In the genomic region with DNA sequence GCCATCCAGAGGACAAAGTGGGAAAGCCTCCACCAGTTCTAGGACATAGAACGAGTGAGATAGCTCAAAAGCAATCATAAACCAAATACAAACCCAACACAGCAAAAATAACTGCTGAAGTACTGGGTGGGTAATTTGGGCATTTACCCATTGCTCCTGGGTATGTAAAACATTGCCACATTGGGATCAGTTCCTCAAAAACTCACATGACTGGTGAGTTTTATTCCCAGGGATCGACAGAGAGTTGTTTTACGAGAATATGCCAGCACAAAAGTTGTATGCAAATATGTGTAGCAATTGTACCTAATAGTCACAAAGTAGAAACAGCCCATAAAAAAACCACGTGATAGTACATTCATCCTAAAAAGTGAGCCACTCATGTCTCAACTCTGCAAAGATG, we compare ENCODE assay signal across 32 mouse cellular contexts. TPM values are rescaled to one million over a fixed set of nuclear protein-coding genes. Genes with fewer than 3 reads are reported as not detected.
DNase-seq lines count a peak whose midpoint lies in the region; ATAC-seq and TF ChIP-seq lines count a peak whose summit lies in the region.
"Had no signal": no experiment of that assay in that cellular context is flagged by ENCODE, and none has a peak within 500 bp of the region (broad histone marks: within the 10 kb centered on the region; RNA-seq: fewer than 3 reads in every experiment).

No protein-coding gene starts in this region.

- peaks cover 16% of the 10 kb centered on the region; the same call in 1 of the 2 replicates for H3K36me3 ChIP-seq in macrophage (ENCODE audit: inconsistent target)

- peaks cover 3% of the 10 kb centered on the region; the same call in 1 of the 2 replicates for H3K4me1 ChIP-seq in bone marrow, adult 2 months (ENCODE audit: control insufficient read depth, insufficient read depth, low read length)
- H3K4me1 ChIP-seq: forebrain, embryonic 13.5 days had no signal

- H3K27ac ChIP-seq in bone marrow, adult 2 months (ENCODE audit: control insufficient read depth, insufficient read depth, low read depth, low read length, poor library complexity): 0 out of 2 replicates have a peak overlapping the region, but pooled peaks have one; percentile 14
- peak overlapping the region; percentile 14 for H3K27ac ChIP-seq in macrophage
- H3K27ac ChIP-seq: forebrain, embryonic 10.5 days; forebrain, embryonic 13.5 days; heart, adult 2 months; heart, embryonic 10.5 days; heart, embryonic 13.5 days; hindbrain, embryonic 14.5 days; hindbrain, postnatal 0 days had no signal

- peak; percentile 22 for DNase-seq in A20 (ENCODE audit: low read depth, low spot score)
- no peak for DNase-seq in lung, postnatal 36 days
- DNase-seq in c-Kit-positive CD71-positive TER-119-positive erythroid progenitor cells, embryonic 14.5 days (ENCODE audit: low spot score): no peak
- DNase-seq in kidney, adult 9 months: no peak
- DNase-seq: adrenal gland, postnatal 10 days; adrenal gland, postnatal 36 days; cerebellum, adult 18-20 months; cerebellum, adult 9-10 months; cerebellum, postnatal 14 days; gastrocnemius, postnatal 25 days; heart, adult 2 months; heart, postnatal 14 days; heart, postnatal 4 days had no signal

- TF ChIP-seq POLR2A in bone marrow, adult 2 months (IDR thresholded peaks at IDR 0.05; ENCODE audit: borderline replicate concordance, control insufficient read depth, low read depth, low read length): no peak

- H3K79me2 ChIP-seq in macrophage (ENCODE audit: inconsistent target): no peaks in the 10 kb centered on the region

- no peak for TF ChIP-seq CTCF in bone marrow, adult 2 months (IDR thresholded peaks at IDR 0.05; ENCODE audit: control insufficient read depth, insufficient read depth, low read length)

- 41% methylated on average over 4 of the region's 4 CpGs for WGBS in bone marrow, adult 2 months
- 13% methylated on average over 4 of the region's 4 CpGs for WGBS in macrophage (ENCODE audit: missing documents)

- no peak overlapping the region for H3K4me3 ChIP-seq in bone marrow, adult 2 months (replicated peaks; ENCODE audit: control insufficient read depth, low read depth, low read length)
- H3K4me3 ChIP-seq in macrophage (ENCODE audit: inconsistent target): no peak overlapping the region
- H3K4me3 ChIP-seq: forebrain, embryonic 10.5 days; forebrain, embryonic 13.5 days; heart, adult 2 months; heart, embryonic 10.5 days; heart, embryonic 13.5 days had no signal

- ATAC-seq in monocyte, adult 5-6 weeks (replicated peaks; ENCODE audit: insufficient number of reproducible peaks, low FRiP score, low TSS enrichment, poor library complexity, severe bottlenecking): 0 out of 2 replicates have a peak, but pooled peaks have one; percentile 24
- ATAC-seq: forebrain, embryonic 13.5 days; forebrain, embryonic 16.5 days; hindbrain, postnatal 0 days; inflammation-experienced regulatory T-cells, adult 6 months; Patski had no signal

RNA-seq across cellular contexts. Expression of a gene that starts 3.4 kb away (rescaled TPM):
- polyA plus RNA-seq in bone marrow, adult 2 months (2011; ENCODE audit: insufficient read depth, insufficient read length, low replicate concordance, missing spikeins): not detected in 2 replicates
- total RNA-seq in macrophage (2018; cell fraction: chromatin; rRNA removed): 1 to 10 TPM in 1 of 26 experiments, under 1 TPM in 5, not detected in 20; 0.22 to 2.9 (median 0.37) TPM
- under 1 TPM in 15 of 26 experiments, not detected in 11; under 0.01 to 0.32 (median 0.17) TPM for total RNA-seq in macrophage (2018; cell fraction: cytosol; rRNA removed)
- total RNA-seq in macrophage (2018; cell fraction: nucleus; rRNA removed): 1 to 10 TPM in 1 of 26 experiments, under 1 TPM in 11, not detected in 14; 0.11 to 1.4 (median 0.23) TPM
- polyA plus RNA-seq in macrophage (2018): not detected in 3 replicates
- total RNA-seq in monocyte, adult 5-6 weeks (2017): not detected in 3 replicates
- total RNA-seq: hindbrain, postnatal 0 days had no signal
- polyA plus RNA-seq: forebrain, embryonic 10.5 days; forebrain, embryonic 13.5 days; forebrain, embryonic 16.5 days; G1E; hindbrain, embryonic 14.5 days; hindbrain, postnatal 0 days had no signal

RNA-seq across cellular contexts. Expression of a gene that starts 19.4 kb away (rescaled TPM):
- polyA plus RNA-seq in bone marrow, adult 2 months (2011; ENCODE audit: insufficient read depth, insufficient read length, low replicate concordance, missing spikeins): not detected in 2 replicates
- total RNA-seq in macrophage (2018; cell fraction: chromatin; rRNA removed): not detected
- not detected for total RNA-seq in macrophage (2018; cell fraction: cytosol; rRNA removed)
- total RNA-seq in macrophage (2018; cell fraction: nucleus; rRNA removed): not detected
- polyA plus RNA-seq in macrophage (2018): not detected in 3 replicates
- not detected in 3 replicates for total RNA-seq in monocyte, adult 5-6 weeks (2017)
- total RNA-seq: adrenal gland, adult 18-20 months; adrenal gland, postnatal 36 days; G1E; gastrocnemius, adult 18-20 months; gastrocnemius, postnatal 25 days; heart, adult 2 months; heart, postnatal 14 days; heart, postnatal 4 days; hindbrain, postnatal 0 days had no signal
- polyA plus RNA-seq: forebrain, embryonic 13.5 days; forebrain, embryonic 16.5 days; G1E; heart, adult 2 months; hindbrain, embryonic 14.5 days; inflammation-experienced regulatory T-cells, adult 6 months had no signal

RNA-seq across cellular contexts. Expression of a gene that starts 40.3 kb away (rescaled TPM):
- polyA plus RNA-seq in bone marrow, adult 2 months (2011; ENCODE audit: insufficient read depth, insufficient read length, low replicate concordance, missing spikeins): 6.9 and 9.3 TPM in 2 replicates
- total RNA-seq in macrophage (2018; cell fraction: chromatin; rRNA removed): 100 to 1,000 TPM in 2 of 26 experiments, 10 to 100 TPM in 23, 1 to 10 TPM in 1; 7.0 to 116 (median 33.1) TPM
- total RNA-seq in macrophage (2018; cell fraction: cytosol; rRNA removed): 10 to 100 TPM in 21 of 26 experiments, 1 to 10 TPM in 5; 7.6 to 49.8 (median 26.9) TPM
- 10 to 100 TPM in 24 of 26 experiments, 1 to 10 TPM in 2; 6.1 to 96.6 (median 29.1) TPM for total RNA-seq in macrophage (2018; cell fraction: nucleus; rRNA removed)
- polyA plus RNA-seq in macrophage (2018): 7.6 to 10.1 TPM (median 9.4 TPM) in 3 replicates
- 5.4 to 11.2 TPM (median 6.8 TPM) in 3 replicates for total RNA-seq in monocyte, adult 5-6 weeks (2017)

RNA-seq across cellular contexts. Expression of a gene that starts 48.8 kb away (rescaled TPM):
- polyA plus RNA-seq in bone marrow, adult 2 months (2011; ENCODE audit: insufficient read depth, insufficient read length, low replicate concordance, missing spikeins): 16.7 and 31.3 TPM in 2 replicates
- 1,000 to 10,000 TPM in 17 of 26 experiments, 100 to 1,000 TPM in 9; 637 to 2,788 (median 1,448) TPM for total RNA-seq in macrophage (2018; cell fraction: chromatin; rRNA removed)
- total RNA-seq in macrophage (2018; cell fraction: cytosol; rRNA removed): 100 to 1,000 TPM in 24 of 26 experiments, 10 to 100 TPM in 2; 98.6 to 294 (median 162) TPM
- 1,000 to 10,000 TPM in 3 of 26 experiments, 100 to 1,000 TPM in 23; 233 to 2,281 (median 710) TPM for total RNA-seq in macrophage (2018; cell fraction: nucleus; rRNA removed)
- 51.3 to 186 TPM (median 61.5 TPM) in 3 replicates for polyA plus RNA-seq in macrophage (2018)
- total RNA-seq in monocyte, adult 5-6 weeks (2017): 20.8 to 45.1 TPM (median 32.3 TPM) in 3 replicates

RNA-seq across cellular contexts. Expression of a gene that starts 55.0 kb away (rescaled TPM):
- not detected in 2 replicates for polyA plus RNA-seq in bone marrow, adult 2 months (2011; ENCODE audit: insufficient read depth, insufficient read length, low replicate concordance, missing spikeins)
- total RNA-seq in macrophage (2018; cell fraction: chromatin; rRNA removed): not detected
- total RNA-seq in macrophage (2018; cell fraction: cytosol; rRNA removed): not detected
- not detected for total RNA-seq in macrophage (2018; cell fraction: nucleus; rRNA removed)
- polyA plus RNA-seq in macrophage (2018): not detected in 3 replicates
- total RNA-seq in monocyte, adult 5-6 weeks (2017): not detected in 3 replicates
- total RNA-seq: adrenal gland, adult 18-20 months; adrenal gland, postnatal 36 days; G1E; gastrocnemius, adult 18-20 months; gastrocnemius, postnatal 25 days; heart, adult 2 months; heart, postnatal 14 days; heart, postnatal 4 days had no signal
- polyA plus RNA-seq: embryonic facial prominence, embryonic 11.5 days; forebrain, embryonic 13.5 days; forebrain, embryonic 16.5 days; G1E; gonadal fat pad, adult 2 months; heart, adult 2 months; heart, embryonic 10.5 days; heart, embryonic 16.5 days; hindbrain, embryonic 11.5 days; hindbrain, embryonic 14.5 days; inflammation-experienced regulatory T-cells, adult 6 months had no signal
